Comparison of ENCODE assay signal across 8 mouse cellular contexts in genomic region chr3:79628561-79629415, GRCm38 (mm10). TPM values are rescaled to one million over a fixed set of nuclear protein-coding genes. Genes with fewer than 3 reads are reported as not detected.
A peak's percentile ranks its signal among the peaks of the same experiment; 100 is the strongest.
DNase-seq lines count a peak whose midpoint lies in the region; ATAC-seq lines count a peak whose summit lies in the region.

Gene 4930579G24Rik (plus strand): TSS chr3:79629079.

- peak; percentile 93 for ATAC-seq in CD4-positive, CD25-positive, alpha-beta regulatory T cell, adult 4 months
- ATAC-seq in heart, embryonic 14.5 days (ENCODE audit: insufficient number of reproducible peaks, insufficient read depth, low FRiP score, low read depth): peak; percentile 98
- peak; percentile 97 for ATAC-seq in liver, embryonic 13.5 days (ENCODE audit: low read depth)
- peak; percentile 99 for ATAC-seq in stomach, embryonic 16.5 days (ENCODE audit: insufficient read depth, low FRiP score)

- H3K27ac ChIP-seq in heart, embryonic 14.5 days (replicated peaks in 1 of 2; ENCODE audit: control insufficient read depth in 1 of 2, insufficient read depth in 1 of 2, low read depth in 2 of 2, low read length in 2 of 2): peak within 1 kb of the TSS; percentile 87 to 93
- peak within 1 kb of the TSS; percentile 95 for H3K27ac ChIP-seq in liver, embryonic 13.5 days
- peak within 1 kb of the TSS; percentile 85 for H3K27ac ChIP-seq in stomach, embryonic 16.5 days (ENCODE audit: low read length)

- no peaks in the 10 kb centered on the region for H3K27me3 ChIP-seq in heart, embryonic 14.5 days (ENCODE audit: control insufficient read depth, insufficient read depth, low read length)
- no peaks in the 10 kb centered on the region for H3K27me3 ChIP-seq in liver, embryonic 13.5 days
- no peaks in the 10 kb centered on the region for H3K27me3 ChIP-seq in stomach, embryonic 16.5 days (ENCODE audit: control insufficient read depth, insufficient read depth, low read length)

- H3K9me3 ChIP-seq in heart, embryonic 14.5 days (ENCODE audit: control insufficient read depth, low read length): no peaks in the 10 kb centered on the region
- H3K9me3 ChIP-seq in liver, embryonic 13.5 days (replicated peaks): no peaks in the 10 kb centered on the region
- peaks cover 2% of the 10 kb centered on the region; the same call in 1 of the 2 replicates for H3K9me3 ChIP-seq in stomach, embryonic 16.5 days (replicated peaks; ENCODE audit: control insufficient read depth, low read length)

- peak within 1 kb of the TSS; percentile 78 to 86 for H3K4me3 ChIP-seq in heart, embryonic 14.5 days (ENCODE audit: control insufficient read depth in 1 of 2, insufficient read depth in 1 of 2, low read depth in 1 of 2, low read length in 2 of 2)
- H3K4me3 ChIP-seq in liver, embryonic 13.5 days (replicated peaks): peak within 1 kb of the TSS; percentile 87
- peak within 1 kb of the TSS; percentile 84 for H3K4me3 ChIP-seq in stomach, embryonic 16.5 days (replicated peaks; ENCODE audit: low read length)

- WGBS in heart, embryonic 14.5 days: under 1% methylated on average over 60 of the region's 60 CpGs
- WGBS in liver, embryonic 13.5 days (ENCODE audit: insufficient replicate concordance): under 1% methylated on average over 60 of the region's 60 CpGs
- under 1% methylated on average over 60 of the region's 60 CpGs for WGBS in stomach, embryonic 16.5 days

- H3K4me1 ChIP-seq in heart, embryonic 14.5 days (ENCODE audit: control insufficient read depth in 2 of 2, insufficient read depth in 2 of 2, low read length in 2 of 2): peaks cover 0 to 6% of the 10 kb centered on the region in 2 experiments; a peak in 1 of 4 replicates
- peaks cover 24% of the 10 kb centered on the region for H3K4me1 ChIP-seq in liver, embryonic 13.5 days (replicated peaks)
- 0 out of 2 replicates have a peak, but pooled peaks cover 2% of the 10 kb centered on the region for H3K4me1 ChIP-seq in stomach, embryonic 16.5 days (ENCODE audit: control insufficient read depth, insufficient read depth, low read length)

- H3K4me2 ChIP-seq in heart, embryonic 14.5 days (ENCODE audit: low read length): peak within 1 kb of the TSS; percentile 90
- peak within 1 kb of the TSS; percentile 86 for H3K4me2 ChIP-seq in liver, embryonic 13.5 days
- H3K4me2 ChIP-seq in stomach, embryonic 16.5 days (ENCODE audit: low read depth, low read length): peak within 1 kb of the TSS; percentile 86

- peaks cover 24% of the 10 kb centered on the region for H3K36me3 ChIP-seq in heart, embryonic 14.5 days (ENCODE audit: control insufficient read depth, insufficient read depth, low read length)
- peaks cover 25% of the 10 kb centered on the region for H3K36me3 ChIP-seq in liver, embryonic 13.5 days
- peaks cover 24% of the 10 kb centered on the region for H3K36me3 ChIP-seq in stomach, embryonic 16.5 days (ENCODE audit: control insufficient read depth, insufficient read depth, low read length)

- H3K9ac ChIP-seq in heart, embryonic 14.5 days (ENCODE audit: low read length): peak within 1 kb of the TSS; percentile 89
- peak within 1 kb of the TSS; percentile 88 for H3K9ac ChIP-seq in liver, embryonic 13.5 days
- peak within 1 kb of the TSS; percentile 90 for H3K9ac ChIP-seq in stomach, embryonic 16.5 days (ENCODE audit: low read length)

- peak; percentile 95 for DNase-seq in c-Kit-negative CD71-positive TER-119-positive erythroid progenitor cells, embryonic 14.5 days (ENCODE audit: low read depth, low spot score)
- DNase-seq in fibroblast of lung, adult 2 months (ENCODE audit: low read depth): peak; percentile 100
- peak; percentile 98 for DNase-seq in kidney, postnatal 14 days
- DNase-seq in liver, embryonic 13.5 days: peak; percentile 96
- DNase-seq in neural tube, embryonic 10.5 days (ENCODE audit: extremely low spot score, low spot score): peak; percentile 91

RNA-seq across cellular contexts. Expression of gene 4930579G24Rik, which starts in this region (rescaled TPM):
- polyA plus RNA-seq in CD4-positive, CD25-positive, alpha-beta regulatory T cell, adult 4 months (2017; shearing (Covaris generic)): 10 to 100 TPM in 1 of 2 experiments, 1 to 10 TPM in 1; 9.1 to 10.7 TPM
- 25.1 and 26.1 TPM in 2 replicates for polyA plus RNA-seq in heart, embryonic 14.5 days (2014; fragmentation: Nextera tagmentation; extraction: Ambion mirVana)
- 20.5 and 23.4 TPM in 2 replicates for polyA plus RNA-seq in liver, embryonic 13.5 days (2015; fragmentation: Nextera tagmentation; extraction: Ambion mirVana)
- polyA plus RNA-seq in stomach, embryonic 16.5 days (2015; fragmentation: Nextera tagmentation; extraction: Ambion mirVana): 25.6 and 27.1 TPM in 2 replicates

Comparison
In these comparisons a context has a peak if more than half of its experiments do, and no peak if none do; other contexts are left out.
1. Peak in every context shown above with its lines: DNase-seq, ATAC-seq, H3K4me3 ChIP-seq and H3K27ac ChIP-seq.